Mouse (Mus musculus) urinary bladder, adult 18-20 months (tissue): Measurements from ENCODE around the gene Mfsd14a.

Experiments
- DNase-seq, 2 experiments: peaks; one replicate each; pipeline ENCODE4 v3.0.0; 2022; ENCODE audit warnings: low spot score in 2 of 2, mixed read lengths in 2 of 2

Gene Mfsd14a

GRCm38 (mm10) chr3:116601781-116602180 lies 60.7 kb downstream of the Mfsd14a start:
- DNase-seq = no peak

- no peak for DNase-seq
Observed at GRCm38 (mm10) chr3:116601005-116601404, 61.5 kb downstream of the Mfsd14a start.

- no peak for DNase-seq
Observed at GRCm38 (mm10) chr3:116599705-116600104, 62.8 kb downstream of the Mfsd14a start.

- no peak for DNase-seq
Observed at GRCm38 (mm10) chr3:116595603-116595991, 66.9 kb downstream of the Mfsd14a start.

DNA sequence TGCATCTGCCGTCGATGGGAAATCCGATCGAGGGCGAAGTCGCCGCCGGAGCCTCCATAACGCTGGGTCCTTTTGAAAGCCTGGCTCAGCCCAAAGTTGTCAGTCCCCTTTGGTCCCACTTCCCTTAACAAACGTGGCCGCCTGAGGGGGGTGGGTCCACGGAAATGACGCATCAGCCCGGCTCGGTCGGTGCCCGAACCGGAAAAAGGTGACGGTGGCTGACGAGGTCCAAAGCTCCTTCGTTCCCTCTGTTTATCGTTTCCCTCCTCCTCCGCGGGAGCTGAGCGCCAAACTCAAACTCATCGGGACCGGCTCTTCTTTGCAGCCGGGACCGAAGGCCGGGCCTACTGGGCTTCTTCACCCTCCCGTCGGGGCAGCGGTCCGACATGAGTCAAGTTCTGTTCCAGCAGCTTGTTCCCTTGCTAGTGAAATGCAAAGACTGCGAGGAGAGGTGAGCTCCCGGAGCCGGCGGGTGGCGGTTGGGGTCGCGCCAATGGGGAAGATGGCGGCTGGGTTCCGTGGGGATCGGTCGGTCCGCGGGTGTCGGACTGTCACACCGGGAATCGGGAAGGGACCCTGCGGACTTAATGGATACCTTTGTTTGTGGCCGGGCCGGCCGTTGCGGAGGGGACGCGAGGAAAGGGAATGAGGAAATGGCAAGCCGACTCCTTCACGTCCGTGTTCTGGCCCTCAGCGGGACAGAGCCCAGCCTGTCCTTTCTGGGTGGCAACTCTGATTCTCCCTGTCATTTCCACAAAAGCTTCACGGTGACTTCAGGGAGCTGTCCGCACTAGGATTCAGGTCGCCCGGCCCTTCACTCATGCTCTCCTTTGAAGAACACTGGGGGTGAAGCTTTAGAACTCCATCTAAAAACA lies 67.5 kb downstream of the Mfsd14a start, which contains the start of gene Sass6:
TSS of gene Sass6 (plus strand) at position 255 of the 875 bp plus-strand sequence.
- peak; percentile 96 to 99 for DNase-seq

GRCm38 (mm10) chr3:116594076-116594727 lies 68.3 kb downstream of the Mfsd14a start:
- DNase-seq = no peak

- no peak for DNase-seq
Observed at GRCm38 (mm10) chr3:116582201-116582600, 80.3 kb downstream of the Mfsd14a start.
